Mouse (Mus musculus) gastrocnemius, adult 8-10 months (tissue): ENCODE measurements around the gene Mthfd1l. TPM values are rescaled to one million over a fixed set of nuclear protein-coding genes. Genes with fewer than 3 reads are reported as not detected.

Source experiments
- DNase-seq, 2 experiments: peaks; one replicate each; pipeline ENCODE4 v3.0.0; 2022; ENCODE audit warnings: low spot score in 2 of 2
- total RNA-seq, 4 experiments: library from RNA; stranded (reverse); gene quantifications; 2 replicates each; pipeline ENCODE4 v1.2.4; 2022

The Mthfd1l gene
- total RNA-seq, 4 experiments from 2014 or later = 0.56 to 1.1 (median 0.65) TPM

DNA sequence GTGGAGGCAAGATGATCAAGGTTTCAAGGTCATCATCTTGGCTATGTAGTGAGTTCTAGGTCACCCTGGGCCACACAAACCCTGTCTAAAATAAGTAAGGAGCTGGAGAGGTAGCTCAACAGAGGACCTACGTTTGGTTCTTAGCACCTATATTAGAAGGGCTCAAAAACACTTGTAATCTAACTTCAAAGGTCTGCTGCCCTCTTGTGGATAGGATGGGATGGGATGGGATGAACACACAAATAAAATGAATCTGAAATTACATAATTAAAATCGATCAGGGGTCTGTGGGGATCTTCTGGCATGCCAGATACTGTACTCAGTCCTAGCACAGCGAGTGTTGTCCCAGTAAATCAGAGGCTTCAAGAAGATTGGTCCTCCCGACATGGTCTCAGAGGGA, 178.2 kb downstream of the Mthfd1l start:
- DNase-seq = no peak

- no peak for DNase-seq
Measured at GRCm38 (mm10) chr10:4151862-4152776, 179.2 kb downstream of the Mthfd1l start.

- DNase-seq = no peak
Measured at GRCm38 (mm10) chr10:4153031-4153430, 180.1 kb downstream of the Mthfd1l start.

- no peak for DNase-seq
Measured at GRCm38 (mm10) chr10:4154035-4154434, 181.1 kb downstream of the Mthfd1l start.

DNA sequence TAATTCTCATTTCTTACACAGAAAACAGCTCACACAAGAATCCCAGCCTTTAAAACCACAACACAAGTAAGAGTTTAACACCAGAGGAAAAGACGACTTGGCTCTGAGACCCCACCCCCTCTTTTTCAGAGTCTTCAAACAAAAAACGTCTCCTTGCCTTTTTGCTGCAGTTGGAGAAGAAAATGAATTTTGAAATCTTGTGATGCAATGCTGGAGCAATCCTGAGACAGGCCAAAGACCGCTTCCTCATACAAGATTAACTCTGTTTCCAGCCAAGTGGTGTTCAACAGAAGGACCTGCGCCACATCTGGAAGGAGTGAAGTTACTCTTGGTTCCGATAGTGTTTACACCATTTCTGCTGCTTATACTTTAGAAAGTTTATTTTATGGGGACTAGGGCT, 182.6 kb downstream of the Mthfd1l start:
- DNase-seq = no peak

- DNase-seq = no peak
Measured at GRCm38 (mm10) chr10:4158533-4158932, 185.6 kb downstream of the Mthfd1l start.

DNA sequence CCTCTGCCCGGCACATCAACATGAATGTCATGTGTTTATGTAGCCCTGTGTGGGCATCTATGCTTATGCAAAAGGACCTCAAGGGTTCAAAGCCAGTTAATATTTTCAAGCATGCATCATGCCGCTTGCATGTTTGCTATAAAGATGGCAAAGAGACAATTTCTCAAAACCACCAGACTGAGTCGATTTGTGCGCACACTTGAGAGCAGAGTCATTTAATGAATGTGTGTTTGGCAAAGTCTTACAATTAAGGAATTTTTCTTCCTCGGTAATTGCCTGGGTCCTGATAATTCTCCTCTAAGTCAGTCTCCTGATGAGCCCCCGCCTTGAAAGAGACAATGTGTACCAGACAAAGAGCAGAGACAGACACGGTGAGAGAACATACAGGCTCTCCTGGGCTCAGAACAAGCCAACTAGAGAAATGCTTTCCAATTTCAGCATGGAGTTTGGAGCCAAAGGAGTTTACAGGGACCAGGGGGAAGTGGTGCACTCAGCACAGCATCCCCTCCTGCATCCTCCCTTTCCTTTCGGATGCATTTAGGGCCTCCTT, 186.7 kb downstream of the Mthfd1l start:
- DNase-seq = no peak

DNA sequence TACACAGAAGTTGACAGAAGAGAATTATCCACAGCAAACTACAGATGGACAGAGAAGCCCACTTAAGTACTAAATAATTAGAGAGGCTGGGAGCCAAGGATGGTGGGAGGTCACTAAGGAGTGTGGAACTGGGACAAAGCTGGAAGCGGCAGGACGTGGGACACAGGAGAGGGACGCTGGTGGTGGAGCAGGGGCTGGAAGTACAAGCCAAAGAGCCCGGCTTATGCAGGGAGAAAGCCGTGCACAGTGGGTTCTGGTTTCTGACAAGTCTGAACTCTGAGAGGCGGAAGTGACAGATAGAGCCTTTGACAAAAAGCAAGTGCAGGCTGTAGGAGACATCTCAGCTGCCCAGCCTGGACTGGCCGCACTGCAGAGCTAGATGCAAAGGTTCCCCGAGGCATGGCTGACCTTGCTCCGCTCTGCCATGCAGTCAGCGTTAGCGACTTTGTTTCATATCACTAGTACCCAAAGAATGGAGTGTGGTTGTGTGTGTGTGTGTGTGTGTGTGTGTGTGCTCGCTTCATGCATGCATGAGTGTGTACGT, 187.4 kb downstream of the Mthfd1l start:
- no peak for DNase-seq

GRCm38 (mm10) chr10:4162049-4162448, 189.1 kb downstream of the Mthfd1l start:
- no peak for DNase-seq

- DNase-seq = no peak
Measured at GRCm38 (mm10) chr10:4162976-4163375, 190.1 kb downstream of the Mthfd1l start.

DNA sequence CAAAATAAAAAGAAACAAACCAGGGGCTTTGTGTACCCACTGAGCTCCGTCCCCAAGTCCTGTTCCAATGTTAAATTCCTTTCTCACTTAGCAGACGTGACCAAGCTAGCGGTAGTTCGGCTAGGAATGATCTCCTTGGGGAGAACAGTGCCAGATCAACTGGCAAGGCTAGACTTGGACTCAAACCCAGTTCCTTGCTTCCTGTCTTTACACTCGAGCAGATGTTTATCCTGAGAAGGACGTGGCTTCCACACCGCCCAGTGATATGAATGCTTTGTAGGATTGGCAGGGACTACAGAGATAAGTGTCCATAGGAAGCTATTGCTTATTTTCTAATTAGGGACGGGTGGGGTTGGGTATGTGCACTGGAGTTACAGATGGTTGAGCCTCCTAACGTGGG, 191.8 kb downstream of the Mthfd1l start:
- DNase-seq = no peak

DNA sequence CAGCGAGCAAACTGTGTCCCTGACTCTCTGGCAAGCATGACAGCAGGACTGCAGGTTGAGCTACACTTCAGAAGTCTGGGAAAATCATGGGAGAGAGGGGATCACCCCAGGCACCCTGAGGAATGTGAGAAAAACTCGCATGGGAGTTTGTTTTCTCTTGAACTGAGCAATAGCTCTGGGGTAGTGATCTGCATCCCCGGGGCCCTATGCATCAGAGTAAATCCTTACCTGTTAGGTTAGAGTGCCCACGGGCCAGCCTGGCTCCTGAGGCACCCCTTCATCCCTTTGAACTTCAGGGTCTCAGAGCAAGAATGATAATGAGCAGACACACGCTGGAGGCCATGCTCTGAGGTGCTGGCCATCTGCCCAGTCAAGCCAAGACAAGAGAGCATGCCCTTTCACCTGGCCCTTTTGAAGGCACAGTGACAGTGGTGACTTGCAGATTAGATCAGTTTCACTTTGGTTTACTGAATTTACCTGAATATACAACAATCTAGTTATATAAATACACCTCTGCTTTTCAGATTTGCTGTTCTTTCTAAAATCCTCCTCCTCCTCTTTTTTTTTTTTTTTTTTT, 195.4 kb downstream of the Mthfd1l start:
- DNase-seq = no peak

- no peak for DNase-seq
Measured at GRCm38 (mm10) chr10:4174229-4174628, 201.3 kb downstream of the Mthfd1l start.

GRCm38 (mm10) chr10:4174717-4175116, 201.8 kb downstream of the Mthfd1l start:
- no peak for DNase-seq

GRCm38 (mm10) chr10:4177285-4177684, 204.4 kb downstream of the Mthfd1l start:
- no peak for DNase-seq

- peak in 1 of 2 experiments; percentile 16 for DNase-seq
Measured at GRCm38 (mm10) chr10:4179049-4179790, 206.3 kb downstream of the Mthfd1l start.

- no peak for DNase-seq
Measured at GRCm38 (mm10) chr10:4181953-4182352, 209.0 kb downstream of the Mthfd1l start.

GRCm38 (mm10) chr10:4182406-4182805, 209.5 kb downstream of the Mthfd1l start:
- DNase-seq = no peak

DNA sequence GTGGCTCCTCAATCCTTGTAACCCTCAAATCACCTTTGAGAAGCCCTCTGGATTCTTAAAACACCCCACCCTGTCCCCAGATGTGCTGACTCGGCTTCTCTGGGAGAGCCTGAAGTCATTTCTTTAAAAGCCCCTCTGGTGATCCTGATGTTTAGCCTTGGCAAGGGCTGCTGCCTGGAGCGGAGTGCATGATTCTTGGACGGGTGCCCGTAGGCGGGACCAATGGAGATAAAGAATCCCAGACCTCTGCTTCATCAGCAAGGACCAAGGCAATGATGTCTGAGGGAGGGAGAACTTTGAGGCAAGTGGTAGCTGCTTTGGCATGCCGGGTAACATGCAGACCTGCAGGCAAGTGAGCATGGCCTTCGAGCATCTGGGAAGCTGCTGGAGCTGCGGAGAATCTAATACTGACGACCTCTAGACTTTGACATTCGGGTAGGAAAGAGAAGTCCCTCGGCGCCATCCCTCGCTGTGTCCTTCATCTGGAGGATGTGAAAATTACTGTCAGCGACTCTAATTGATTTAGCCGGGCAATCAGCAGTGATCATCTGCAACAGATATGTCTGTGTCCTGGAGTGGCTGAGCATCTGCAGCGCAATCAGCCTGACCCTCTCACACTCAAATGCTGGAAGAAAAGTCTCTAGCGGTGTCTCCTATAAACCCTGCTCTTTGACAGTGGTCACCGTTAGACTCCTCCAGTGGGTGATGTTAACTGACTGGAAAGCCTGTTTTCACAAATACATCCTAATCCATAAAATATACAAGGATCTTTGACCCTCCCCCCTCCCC, 215.9 kb downstream of the Mthfd1l start:
- DNase-seq = peak in 1 of 2 experiments; percentile 22

- no peak for DNase-seq
Measured at GRCm38 (mm10) chr10:4189422-4189821, 216.5 kb downstream of the Mthfd1l start.

DNA sequence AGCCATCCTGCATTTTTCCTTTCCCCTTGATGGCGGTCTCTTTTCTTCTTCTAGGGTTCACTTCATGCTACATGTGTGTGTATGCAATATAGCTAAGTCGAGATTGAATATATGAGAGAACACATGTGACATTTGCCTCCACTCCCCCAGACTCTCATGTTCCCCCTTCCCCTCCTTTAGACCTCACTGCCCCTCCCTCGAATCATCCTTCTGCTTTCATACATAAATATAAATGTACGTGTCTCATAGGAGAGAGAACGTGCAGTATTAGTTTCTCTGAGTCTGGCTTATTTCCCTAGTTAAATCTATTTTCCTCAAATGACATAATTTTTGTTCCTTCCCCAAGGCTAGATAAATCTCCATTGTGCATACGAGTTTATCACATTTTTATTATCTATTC, 226.1 kb downstream of the Mthfd1l start:
- DNase-seq = no peak
